Mouse (Mus musculus) c-Kit-positive CD71-negative TER-119-negative erythroid progenitor cells, embryonic 14.5 days (primary cell): Measurements from ENCODE around the gene Tm9sf4.

Source experiments
- DNase-seq: peaks from one replicate; pipeline ENCODE4 v3.0.0-alpha.2; 2013; ENCODE audit warnings: low read depth

The Tm9sf4 gene

DNA sequence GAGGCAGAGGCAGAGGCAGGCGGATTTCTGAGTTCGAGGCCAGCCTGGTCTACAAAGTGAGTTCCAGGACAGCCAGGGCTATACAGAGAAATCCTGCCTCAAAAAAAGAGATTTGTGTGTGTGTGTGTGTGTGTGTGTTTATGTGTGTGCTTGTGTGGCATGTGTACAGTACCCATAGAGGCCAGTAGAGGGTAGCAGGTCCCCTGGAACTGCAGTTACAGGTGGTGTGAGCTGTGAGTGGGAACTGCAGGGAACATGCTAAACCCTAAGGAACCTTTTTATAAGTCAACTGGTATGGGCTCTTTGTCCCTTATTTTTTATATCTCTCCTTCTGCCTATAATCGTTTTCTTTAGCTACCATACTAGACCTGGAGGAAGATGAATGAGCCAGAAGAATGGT, 3.8 kb upstream of the Tm9sf4 start:
- DNase-seq = no peak

DNA sequence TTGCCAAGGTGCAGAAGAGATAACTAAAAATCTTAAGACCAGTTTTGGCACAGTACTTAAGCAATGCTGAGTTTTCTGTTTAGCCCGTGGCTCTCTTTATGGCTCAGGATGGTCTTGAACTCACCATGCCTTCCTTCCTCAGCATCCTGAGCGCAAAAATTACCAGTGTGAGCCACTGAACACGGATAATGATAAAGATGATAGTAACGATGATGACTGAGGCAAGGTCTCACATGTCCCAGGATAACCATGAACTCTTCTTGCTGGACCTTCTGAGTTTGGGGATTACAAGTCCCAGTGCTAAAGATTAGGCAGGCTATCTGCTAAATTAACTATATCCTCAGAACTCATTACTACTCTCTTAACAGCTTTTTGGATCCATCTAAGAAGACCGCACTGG, 970 bp upstream of the Tm9sf4 start:
- DNase-seq = no peak

DNA sequence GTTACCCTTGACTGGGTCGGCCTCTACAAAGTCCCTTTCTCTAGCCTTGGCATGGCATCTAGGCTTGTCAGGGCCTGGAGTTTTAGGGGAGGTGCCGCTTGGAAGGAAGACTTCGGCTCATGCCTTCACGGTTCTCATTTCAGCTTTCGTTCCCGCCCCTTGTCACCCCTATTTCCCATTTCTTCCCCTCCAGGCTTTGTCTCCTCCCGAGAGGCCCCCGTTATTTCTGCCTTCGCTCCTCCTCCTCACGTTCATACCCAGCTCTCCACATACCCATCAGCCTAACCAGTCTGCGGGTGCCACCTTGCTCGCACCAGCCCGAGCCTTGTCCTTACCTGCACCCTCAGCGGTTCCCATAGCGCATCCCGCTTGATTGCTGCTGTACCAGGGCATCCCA, 579 bp downstream of the Tm9sf4 start:
- DNase-seq = no peak

DNA sequence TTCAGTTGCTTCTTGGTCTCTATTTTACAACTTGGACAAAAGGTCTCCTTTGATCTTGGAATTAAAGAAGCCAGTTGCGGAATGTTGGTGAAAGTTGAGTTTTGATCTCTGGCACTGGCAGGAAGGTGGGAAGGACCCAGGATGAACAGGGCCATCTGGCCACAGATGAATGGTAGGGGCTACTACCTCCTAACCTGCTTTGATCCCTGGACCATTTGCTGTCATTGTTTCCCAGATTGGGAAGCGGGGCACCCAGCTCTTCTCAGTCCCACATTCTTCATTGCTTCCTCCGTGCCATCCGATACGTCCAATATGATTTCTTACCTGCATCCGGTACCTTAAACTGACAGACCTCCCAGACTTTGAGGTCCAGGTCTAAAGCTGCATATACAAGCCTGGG, 6.0 kb downstream of the Tm9sf4 start:
- no peak for DNase-seq

DNA sequence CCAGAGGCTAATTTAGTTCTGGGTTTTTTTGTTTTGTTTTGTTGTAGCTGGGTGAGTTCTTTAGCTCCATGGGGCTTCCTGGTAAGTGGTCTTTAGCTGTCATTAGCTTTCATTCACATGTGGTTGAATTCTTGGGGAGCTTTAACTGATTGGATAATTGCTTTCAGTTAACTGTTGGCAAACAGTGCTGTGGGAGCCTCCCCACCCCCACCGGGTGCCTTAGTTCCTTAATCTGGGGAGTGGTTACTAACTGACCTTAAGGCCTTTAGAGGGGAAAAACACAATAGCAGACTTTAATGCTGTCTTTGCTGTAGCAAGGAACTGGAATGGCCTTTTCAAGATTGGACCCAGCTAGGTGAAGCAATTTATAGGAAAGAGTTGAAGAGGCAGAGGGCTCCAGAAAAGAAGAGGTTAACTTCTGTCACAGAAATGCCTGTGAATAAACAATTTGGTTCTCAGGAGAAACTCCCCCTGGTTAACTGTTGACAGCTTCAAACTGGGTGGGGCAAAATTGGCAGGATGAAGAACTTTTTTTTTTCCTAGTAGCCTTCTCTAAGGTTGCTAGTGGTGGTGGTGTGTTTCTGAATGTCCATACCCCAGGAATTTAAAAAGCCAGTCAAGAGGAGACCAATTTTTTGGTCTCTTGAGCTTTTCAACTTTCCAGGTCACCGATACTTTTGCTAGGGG, 7.2 kb downstream of the Tm9sf4 start:
- DNase-seq = no peak

DNA sequence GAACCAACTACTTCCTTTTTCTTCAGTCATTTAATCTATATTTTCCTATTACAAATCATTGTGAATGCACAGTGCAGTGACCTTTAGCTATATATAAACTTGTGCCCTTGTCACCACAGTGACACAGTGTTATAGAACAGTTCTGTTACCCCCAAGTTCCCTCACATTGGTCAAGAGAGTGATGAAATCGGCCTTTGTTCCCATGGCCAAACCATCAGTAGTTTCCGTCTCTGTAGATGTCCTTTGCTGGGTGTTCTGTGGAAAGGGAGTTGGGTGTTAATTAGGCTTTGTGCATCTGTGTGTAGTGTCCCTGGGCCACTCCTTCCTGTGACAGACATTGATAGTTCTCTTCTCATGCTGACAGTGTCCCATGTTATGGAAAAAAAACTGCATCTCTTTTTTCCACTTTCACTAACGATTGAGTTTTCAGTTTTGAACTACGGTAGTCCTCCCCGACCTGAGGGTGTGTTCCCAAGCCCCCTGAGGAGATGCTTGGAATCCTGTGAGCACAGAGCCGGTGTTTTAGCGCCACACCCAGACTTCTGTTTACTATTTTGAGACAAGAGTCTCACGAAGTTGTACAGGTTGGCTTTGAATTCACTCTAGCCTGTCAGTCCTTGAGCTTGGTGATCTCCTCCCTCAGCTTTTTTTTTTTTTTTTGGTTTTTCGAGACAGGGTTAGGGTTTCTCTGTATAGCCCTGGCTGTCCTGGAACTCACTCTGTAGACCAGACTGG, 9.6 kb downstream of the Tm9sf4 start:
- DNase-seq = no peak

DNA sequence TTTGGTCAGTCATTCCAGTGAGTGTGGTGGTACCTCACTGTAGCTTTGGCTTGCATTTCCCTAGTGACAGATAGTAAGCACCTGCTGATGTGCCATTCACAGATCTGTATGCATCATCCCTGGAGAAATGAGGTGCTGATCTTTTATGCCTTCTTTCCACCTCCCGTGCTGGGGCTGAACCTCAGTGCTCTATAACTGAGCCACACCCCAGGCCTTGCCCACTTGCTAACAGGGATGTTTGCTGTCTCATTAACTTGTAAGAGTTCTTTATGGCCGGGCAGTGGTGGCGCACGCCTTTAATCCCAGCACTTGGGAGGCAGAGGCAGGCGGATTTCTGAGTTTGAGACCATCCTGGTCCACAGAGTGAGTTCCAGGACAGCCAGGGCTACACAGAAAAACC, 10.9 kb downstream of the Tm9sf4 start:
- no peak for DNase-seq

DNA sequence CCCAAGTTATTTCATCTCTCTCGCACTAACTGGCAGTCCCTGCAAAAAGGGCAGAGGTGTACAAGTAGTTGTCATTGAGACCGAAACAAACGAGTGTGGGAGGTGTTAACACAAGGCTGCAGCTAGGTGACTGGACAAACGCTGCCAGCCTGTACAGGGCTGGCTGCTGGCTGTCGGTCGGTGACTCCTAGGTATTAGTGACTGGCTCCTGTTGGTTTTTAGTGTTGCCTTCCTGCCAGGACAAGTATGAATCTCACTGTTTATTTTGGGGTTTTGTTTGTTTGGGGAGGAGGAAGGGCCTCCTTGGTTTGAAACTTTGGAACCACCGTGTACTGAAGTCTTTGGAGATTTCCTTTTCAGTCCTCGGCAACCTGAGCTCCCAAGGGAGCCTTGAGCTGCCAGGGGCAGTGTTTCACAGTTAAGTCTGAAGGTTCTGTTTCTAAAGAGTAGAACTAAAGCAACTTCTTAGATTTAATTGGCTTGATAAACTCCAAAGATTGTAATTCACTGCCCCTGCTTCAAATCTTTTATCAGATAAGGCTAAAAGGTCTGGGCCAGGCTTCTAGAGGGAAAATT, 15.0 kb downstream of the Tm9sf4 start:
- DNase-seq = no peak

DNA sequence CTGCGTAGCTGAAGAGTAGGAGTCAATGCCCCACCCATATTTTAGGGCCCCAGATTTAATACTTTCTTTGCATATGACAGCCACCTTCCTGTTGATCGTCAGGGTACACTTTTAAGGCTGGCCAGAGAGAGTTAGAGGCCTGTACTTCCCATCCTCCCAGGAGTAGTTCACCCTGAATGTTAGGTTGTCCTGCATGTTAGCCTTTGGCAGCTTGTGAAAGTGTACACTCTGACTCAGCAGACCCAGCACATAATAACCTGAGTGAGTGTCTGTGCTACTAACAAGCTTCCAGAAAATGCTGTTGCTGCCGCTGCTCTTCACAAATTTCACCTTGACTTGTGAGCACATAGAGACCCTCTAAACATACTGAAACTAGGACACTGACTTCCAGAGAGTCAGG, 16.1 kb downstream of the Tm9sf4 start:
- no peak for DNase-seq

DNA sequence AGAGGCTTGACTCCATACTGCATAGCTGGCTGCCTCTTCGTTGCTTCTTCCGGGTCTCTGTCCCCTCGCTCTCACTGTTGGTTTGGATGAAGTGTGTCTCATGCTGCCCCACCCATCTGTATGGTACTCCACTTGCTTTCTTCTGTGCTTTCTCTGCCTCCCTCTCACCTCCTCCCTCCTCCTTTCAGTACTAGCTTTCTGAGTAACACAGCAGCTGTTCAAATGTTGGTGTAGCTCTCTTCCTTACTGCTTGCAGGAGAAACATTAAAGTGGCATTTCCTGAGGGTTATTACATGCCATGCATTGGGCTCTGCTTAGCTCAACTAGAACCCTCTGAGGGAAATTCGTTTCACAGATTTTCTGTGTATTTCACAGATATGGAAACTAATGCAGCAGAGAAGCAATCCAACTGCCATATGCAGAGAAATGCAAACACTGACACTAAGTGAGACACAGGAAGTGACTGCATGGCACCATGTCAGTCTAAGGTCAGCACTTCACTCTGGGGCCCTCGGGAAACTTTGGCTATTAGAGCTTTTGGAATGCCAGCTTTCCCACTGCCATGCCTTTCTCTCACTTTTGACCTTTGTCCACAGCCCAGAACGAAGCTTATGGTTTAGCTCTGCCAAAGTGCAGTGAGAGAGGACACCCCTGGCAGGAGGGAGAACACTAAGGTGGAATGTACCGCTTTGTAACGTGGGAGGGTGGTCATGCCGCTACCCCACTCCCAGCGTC, 18.2 kb downstream of the Tm9sf4 start:
- DNase-seq = no peak

DNA sequence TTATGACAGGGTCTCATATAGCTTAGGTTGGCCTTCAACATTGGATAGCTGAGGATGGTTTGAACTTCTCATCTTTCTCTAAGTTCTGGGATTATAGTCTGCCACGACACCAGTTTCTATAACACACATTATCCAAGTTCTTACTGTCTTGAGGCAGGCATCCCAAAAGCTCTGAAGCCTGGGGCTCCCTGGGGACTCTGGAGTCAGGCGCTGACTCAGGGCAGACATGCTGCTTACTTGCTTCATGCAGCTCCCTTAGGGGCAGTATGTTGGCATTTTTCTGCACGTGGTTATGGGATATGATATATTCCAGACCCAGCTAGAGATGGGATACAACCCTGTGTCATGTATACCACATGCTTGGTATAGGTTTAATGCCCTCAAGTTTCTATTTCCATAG, 18.9 kb downstream of the Tm9sf4 start:
- DNase-seq = no peak

DNA sequence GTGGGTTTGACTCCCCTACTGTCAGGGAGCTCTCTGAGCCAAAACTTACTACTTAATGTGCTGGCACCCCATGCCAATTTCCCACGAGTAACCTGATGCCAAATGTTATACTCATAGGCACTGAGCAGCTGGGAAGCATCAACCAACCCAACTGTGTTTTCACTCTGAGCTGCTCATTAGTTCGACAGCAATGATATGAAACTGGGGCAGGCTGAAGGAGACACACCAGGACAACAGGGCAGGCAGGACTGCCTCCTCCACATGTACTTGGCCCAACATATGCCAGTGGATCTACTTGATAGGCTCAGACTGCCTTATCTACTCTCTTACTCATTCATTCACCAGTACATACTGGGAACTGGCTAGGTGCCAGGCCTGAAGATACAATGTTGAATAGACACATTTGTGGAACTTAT, 25.1 kb downstream of the Tm9sf4 start:
- DNase-seq = no peak

DNA sequence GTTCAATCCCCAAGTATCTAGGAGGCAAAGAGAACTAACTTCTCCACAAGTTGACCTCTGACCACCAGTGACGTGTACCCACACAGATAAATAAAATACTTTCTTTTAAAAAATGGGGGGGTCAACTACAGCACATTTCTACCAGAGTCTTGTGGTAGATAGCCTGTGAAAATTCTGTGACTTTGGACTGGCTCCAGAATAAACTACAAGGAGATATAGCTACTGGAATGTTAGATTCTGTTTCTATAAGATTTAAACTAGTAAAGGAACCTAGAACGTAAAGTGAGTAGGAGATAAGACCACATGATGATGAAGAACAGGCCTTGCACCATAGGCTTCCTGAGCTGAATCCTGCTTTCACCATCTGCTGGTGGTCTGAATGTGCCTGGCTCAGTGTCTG, 26.7 kb downstream of the Tm9sf4 start:
- DNase-seq = no peak

DNA sequence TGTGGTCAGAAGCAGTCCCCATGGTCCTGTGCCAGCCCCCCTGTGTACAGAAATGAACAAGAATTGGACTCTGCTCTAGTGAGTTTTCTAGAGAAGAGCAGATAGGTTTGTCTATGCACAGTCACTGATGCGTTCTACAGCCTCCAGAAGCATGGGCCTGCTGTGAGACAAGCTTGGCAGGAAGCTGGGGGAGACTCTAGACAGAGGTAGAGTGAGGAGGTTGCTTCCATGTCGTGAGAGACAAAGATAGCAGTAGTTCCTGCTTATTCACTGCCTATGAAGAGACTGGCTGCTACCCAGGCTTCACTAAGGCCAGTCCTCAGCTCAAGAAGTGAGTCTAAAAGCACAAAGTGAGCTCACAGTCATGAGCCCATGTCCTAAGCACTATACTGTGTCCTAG, 30.1 kb downstream of the Tm9sf4 start:
- no peak for DNase-seq

DNA sequence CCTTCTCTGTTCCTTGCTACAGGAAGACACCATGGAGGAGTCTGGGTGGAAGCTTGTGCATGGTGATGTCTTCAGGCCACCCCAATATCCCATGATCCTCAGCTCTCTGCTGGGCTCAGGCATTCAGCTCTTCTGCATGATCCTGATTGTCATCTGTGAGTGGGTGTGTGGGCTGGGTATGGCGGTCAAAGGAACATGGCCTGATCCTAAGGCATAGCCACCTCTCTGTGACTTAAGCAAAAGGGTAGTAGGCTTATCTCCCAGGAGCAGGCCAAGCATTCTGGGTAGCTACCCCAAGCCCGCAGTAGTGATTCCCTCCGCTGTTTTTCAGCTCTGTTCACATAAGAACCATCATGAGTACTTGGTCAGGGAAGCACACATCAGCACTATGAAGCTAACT, 33.2 kb downstream of the Tm9sf4 start:
- no peak for DNase-seq

DNA sequence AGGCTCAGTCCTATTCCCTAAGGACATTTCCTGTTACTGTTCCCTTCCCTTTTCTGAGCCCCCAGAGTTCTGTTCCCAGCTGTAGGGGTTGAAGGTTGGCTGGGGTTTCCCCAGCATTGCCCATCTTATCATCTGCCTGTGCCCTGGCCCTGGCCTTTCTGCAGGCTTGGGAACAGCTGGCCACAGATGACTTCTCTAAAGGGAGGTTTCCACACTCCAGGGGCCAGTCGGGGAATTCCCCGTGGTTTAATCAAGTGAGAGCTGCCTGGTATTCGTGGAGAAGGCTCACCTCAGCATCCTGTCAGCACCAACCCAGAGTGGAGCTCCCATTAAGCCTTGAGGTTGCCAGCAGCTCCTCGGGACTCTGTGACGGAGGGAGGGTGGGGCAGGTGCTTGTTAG, 37.4 kb downstream of the Tm9sf4 start:
- DNase-seq = no peak

DNA sequence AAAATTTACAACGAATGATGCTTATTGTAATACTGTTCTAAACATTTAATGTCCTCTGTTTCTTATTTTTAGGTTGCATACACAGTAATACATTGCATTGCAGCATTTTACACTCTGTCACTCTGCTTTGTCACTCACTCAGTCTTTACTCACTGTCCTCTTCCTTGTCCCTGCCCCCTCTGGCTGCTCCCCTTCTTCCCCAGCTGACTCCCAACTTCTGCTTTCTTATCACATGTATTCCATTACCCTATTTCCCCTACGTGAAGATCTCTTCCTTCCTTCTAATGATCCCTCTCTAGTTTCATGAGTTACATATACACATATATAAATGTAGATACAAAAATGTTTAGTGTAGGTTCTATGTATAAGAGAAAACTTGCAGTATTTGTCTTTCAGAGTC, 38.0 kb downstream of the Tm9sf4 start:
- DNase-seq = no peak

DNA sequence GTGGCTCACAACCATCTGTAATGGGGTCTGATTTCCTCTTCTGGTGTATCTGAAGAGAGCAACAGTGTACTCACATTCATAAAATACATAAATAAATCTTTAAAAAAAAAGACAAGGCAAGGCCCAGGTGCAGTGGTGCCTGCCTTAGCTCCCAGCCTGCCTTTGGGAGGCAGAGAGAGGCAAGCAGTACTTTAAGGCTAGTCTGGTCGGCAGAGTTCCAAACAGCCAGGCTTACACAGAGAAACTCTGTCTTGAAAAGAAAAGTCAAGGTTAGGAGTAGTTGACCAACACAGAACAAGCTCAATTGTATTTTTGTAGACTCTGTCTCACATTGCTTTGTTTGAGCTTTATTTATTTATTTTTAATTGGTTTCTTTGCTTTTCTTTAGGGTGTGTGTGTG, 41.7 kb downstream of the Tm9sf4 start:
- no peak for DNase-seq

DNA sequence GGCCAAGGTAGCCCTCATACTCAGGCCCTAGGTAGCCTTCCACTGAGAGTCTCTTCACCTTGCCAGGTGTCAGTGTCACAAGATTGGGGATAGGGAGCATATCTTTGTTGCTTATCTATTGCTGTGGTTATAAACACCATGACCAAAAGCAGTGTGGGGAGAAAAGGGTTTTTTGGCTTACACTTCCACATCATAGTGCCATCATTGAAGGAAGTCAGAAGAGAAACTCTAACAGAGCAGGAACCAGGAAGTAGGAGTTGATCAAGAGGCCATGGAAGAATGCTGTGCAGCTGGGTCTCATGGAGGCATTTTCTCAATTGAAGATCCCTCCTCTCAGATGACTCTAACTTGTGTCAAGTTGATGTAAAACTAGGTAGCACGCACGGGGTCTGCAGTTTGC, 47.0 kb downstream of the Tm9sf4 start:
- DNase-seq = no peak

DNA sequence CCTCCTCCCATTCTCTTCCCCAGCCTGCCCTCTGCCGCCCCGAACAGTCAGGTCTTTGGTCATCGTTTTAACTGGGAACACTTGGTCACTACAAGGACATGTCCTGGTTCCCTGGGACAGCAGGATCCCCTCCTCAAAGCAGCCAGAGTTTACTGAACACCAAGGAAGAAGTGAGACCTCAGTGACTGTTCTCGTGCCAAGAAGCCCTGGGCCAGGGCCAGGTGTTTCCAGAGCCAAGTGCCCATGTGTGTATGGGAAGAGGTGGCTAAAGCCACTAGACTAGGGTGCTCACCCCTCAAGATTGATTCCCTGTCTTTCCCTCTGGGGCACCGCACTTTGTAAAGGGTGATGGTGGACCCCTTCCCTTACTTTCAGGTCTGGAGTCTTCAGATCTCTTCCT, 48.2 kb downstream of the Tm9sf4 start:
- DNase-seq = no peak

DNA sequence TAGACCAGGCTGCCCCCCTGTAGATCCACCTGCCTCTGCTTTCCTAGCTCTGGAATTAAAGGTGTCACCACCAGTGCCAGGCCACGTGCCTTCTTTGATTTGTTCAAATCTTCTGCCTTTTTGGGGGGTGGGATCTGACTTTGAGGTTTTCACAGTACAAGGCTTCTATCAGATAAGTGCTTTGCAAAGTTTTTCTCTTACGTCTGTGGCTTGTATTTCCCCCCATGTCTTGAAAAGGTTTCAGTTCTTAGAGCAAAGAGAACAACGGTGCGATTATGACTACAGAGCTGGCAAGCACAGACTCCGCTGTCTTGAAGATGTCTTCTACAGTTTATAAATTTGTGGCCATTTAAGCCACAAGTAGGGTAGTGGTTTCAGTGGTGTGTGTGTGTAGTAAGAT, 50.3 kb downstream of the Tm9sf4 start:
- no peak for DNase-seq

DNA sequence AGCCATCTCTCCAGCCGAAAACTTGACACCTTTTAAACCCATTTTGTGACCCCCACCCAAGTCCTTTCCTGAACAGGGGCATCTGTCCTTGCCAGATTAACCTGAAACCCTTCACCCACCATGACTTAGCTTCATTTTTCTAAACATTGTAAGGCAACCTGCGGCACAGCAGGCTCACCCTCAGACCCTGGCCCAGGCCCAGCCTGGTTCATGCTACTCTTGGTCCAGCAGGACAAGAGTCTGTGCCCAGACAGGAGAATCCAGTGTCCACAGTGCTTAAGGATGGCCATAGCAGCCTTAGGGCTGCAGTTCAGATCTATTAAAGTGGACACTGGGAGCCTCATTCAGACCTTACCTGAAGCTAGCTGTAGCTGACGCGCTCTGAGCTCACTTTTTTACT, 52.2 kb downstream of the Tm9sf4 start:
- no peak for DNase-seq

DNA sequence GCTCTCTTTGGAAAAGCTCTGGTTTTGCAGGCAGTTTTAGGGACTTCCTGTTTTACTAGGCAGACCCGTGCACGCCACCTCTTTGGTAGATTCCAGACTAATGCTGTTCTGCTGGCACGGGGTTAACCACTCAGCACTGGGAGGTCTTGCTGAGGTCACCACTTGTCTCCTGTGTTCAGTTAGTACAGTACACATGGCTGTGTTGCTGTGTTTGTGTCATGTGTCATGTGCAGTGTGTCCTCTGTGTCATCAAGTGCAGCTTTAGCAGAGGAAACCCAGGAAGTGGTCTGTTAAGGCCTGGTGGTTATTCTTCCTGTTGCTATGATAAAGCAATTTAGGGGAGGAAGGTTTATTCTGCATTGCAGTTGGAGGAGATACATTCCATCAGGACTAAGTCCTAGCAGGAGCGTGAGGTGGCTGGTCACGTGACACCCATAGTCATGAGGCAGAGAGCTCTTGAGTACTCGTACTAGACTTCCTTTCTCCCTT, 53.7 kb downstream of the Tm9sf4 start:
- DNase-seq = no peak
